Mouse (Mus musculus) stomach, embryonic 15.5 days (tissue): ENCODE measurements around the gene 2300002M23Rik. TPM values are rescaled to one million over a fixed set of nuclear protein-coding genes. Genes with fewer than 3 reads are reported as not detected.

Source experiments
- ATAC-seq: fragments of 200-750 bp; cut with Nextera tagmentation; 2 replicates; pipeline ENCODE4 v1.8.0; 2017; ENCODE audit warnings: low read depth, moderate number of reproducible peaks, moderate TSS enrichment; ENCODE audit not compliant: insufficient read depth, low FRiP score
- H3K27ac ChIP-seq: fragments of 300-500 bp; sonication (generic); 2 replicates; pipeline ENCODE4 v1.5.1; 2015; ENCODE audit warnings: mild to moderate bottlenecking, inconsistent platforms
- H3K27me3 ChIP-seq: fragments of 300-500 bp; sonication (generic); replicated peaks from 2 replicates; pipeline ENCODE4 v1.6.1; 2015; ENCODE audit warnings: inconsistent platforms
- H3K36me3 ChIP-seq: fragments of 300-500 bp; sonication (generic); 2 replicates; pipeline ENCODE4 v1.6.1; 2015; ENCODE audit warnings: inconsistent platforms
- H3K4me1 ChIP-seq: fragments of 300-500 bp; sonication (generic); 2 replicates; pipeline ENCODE4 v1.6.1; 2015; ENCODE audit warnings: inconsistent platforms
- H3K4me2 ChIP-seq: fragments of 300-500 bp; sonication (generic); 2 replicates; pipeline ENCODE4 v1.6.1; 2015; ENCODE audit warnings: mild to moderate bottlenecking, inconsistent platforms
- H3K4me3 ChIP-seq: fragments of 300-500 bp; sonication (generic); replicated peaks from 2 replicates; pipeline ENCODE4 v1.5.1; 2015; ENCODE audit warnings: inconsistent platforms
- H3K9ac ChIP-seq: fragments of 300-500 bp; sonication (generic); 2 replicates; pipeline ENCODE4 v1.6.1; 2015; ENCODE audit warnings: inconsistent platforms
- H3K9me3 ChIP-seq: fragments of 300-500 bp; sonication (generic); 2 replicates; pipeline ENCODE4 v1.6.1; 2016; ENCODE audit warnings: inconsistent platforms
- WGBS: fragments of 180-500 bp; shearing (Covaris S2); methylation state at CpG from one replicate; pipeline ENCODE4 v1.1.7; 2015; 5-methylcytosine and 5-hydroxymethylcytosine counted together
- polyA plus RNA-seq: library from polyadenylated mRNA; unstranded; fragments of >200 nt; fragmentation: Nextera tagmentation; extraction: Ambion mirVana; gene quantifications from 2 replicates; pipeline ENCODE4 v1.2.1, GENCODE M21; 2015

The 2300002M23Rik gene
- polyA plus RNA-seq, 1 experiment from 2014 or later = 36.1 TPM

DNA sequence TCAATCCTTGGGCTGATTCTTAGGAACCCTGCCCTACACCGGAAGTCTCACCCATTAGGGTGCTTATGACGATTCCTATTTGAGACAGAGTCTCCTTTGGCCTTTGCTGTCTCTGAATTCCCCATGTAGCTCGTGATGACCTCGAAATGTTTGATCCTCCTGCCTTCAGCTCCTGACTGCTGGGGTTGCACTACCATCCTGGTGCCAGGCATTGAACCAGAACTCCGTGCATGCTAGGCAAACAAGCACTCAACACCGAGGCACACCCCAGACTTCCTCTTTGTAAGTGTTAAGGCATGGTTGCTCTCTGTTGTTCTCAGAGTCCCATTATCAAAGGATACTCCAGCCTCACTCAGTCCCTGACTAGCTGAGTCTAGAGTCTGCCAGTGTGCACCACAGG, 23.2 kb upstream of the 2300002M23Rik start:
- 66% methylated on average over 6 of the region's 6 CpGs for WGBS
- H3K4me3 ChIP-seq = no peak overlapping the region

DNA sequence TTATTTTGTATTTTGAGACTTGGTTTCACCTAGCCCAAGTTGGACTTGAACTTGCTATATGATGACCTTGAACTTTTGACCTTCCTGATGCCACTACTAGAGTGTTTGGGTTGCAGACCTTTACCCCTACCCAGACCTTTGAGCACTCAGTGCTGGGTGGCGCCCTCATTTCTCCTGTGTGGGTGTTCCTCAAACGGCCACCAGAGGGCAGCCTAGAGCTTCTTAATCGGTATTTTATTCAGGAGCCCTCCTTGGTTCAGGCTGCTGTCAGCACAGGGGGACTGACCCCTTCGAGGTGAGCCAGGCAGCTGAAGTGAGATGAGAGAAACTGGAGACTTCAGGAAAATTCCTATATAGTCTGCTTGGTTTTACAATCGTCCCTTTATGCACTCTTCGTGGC, 22.6 kb upstream of the 2300002M23Rik start:
- Histone ChIP-seq H3K9me3 (no peaks in the 10 kb centered on the region), H3K36me3 (no peaks in the 10 kb centered on the region), H3K27me3 (no peaks in the 10 kb centered on the region), H3K4me1 (peaks cover 8% of the 10 kb centered on the region), H3K4me3 (no peak overlapping the region), H3K27ac (no peak overlapping the region), H3K9ac (no peak overlapping the region), H3K4me2 (no peak overlapping the region)
- 35% methylated on average over 6 of the region's 6 CpGs for WGBS
- no peak for ATAC-seq

More for the DNA sequence above, 23.2 kb upstream of the 2300002M23Rik start:
- H3K36me3 ChIP-seq = no peaks in the 10 kb centered on the region
- H3K4me2 ChIP-seq = no peak overlapping the region
- H3K9ac ChIP-seq = no peak overlapping the region
- 0 out of 2 replicates have a peak, but pooled peaks cover 3% of the 10 kb centered on the region for H3K4me1 ChIP-seq
- no peak for ATAC-seq
- H3K27me3 ChIP-seq = no peaks in the 10 kb centered on the region
- H3K9me3 ChIP-seq = no peaks in the 10 kb centered on the region
- H3K27ac ChIP-seq = no peak overlapping the region

DNA sequence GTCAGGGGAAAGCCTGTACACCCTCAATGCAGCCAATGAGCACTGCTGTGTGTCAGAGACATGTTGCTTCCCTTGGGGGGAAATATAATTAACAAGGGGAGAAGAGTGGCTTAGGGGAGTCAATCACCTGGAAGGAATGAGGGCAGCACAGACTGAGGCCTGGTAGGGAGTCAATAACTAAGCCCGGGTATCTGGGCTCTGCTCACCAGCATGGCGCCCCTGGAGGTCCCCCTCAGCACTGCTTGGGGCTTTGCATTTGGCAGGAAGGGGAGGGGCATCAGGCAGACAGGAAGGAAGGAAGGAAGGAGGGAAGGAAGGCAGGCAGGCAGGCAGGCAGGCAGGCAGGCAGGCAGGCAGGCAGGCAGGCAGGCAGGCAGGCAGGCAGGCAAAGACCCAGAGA, 19.8 kb upstream of the 2300002M23Rik start:
- peaks cover 14% of the 10 kb centered on the region for H3K4me1 ChIP-seq
- H3K4me2 ChIP-seq = no peak overlapping the region
- no peak overlapping the region for H3K9ac ChIP-seq
- ATAC-seq = no peak
- no peaks in the 10 kb centered on the region for H3K9me3 ChIP-seq
- H3K27ac ChIP-seq = no peak overlapping the region
- no peaks in the 10 kb centered on the region for H3K27me3 ChIP-seq
- H3K4me3 ChIP-seq = no peak overlapping the region
- no peaks in the 10 kb centered on the region for H3K36me3 ChIP-seq
- 80% methylated on average over 2 of the region's 2 CpGs for WGBS

DNA sequence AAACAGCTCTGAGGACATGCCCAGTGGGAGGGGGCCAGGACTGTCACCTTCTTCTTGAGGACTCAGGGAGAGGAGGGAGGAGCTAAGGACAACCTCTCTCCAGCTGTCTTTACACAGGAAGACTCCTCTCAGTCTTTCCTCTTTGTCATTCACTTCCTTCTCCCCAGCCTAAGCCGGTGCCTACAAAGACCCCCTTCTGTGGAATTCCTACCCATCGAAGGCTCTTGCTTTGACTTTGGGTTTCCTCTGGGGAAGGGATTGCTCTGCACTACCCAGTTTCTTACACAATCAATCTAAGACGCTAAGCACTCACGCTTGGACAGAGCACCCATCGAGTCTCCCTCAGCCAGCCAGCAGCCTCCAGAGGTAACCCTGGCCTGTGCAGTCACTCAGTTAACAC, 18.6 kb upstream of the 2300002M23Rik start:
- Histone ChIP-seq H3K9me3 (no peaks in the 10 kb centered on the region), H3K4me3 (no peak overlapping the region), H3K27ac (peak overlapping the region; percentile 40; the same call in 1 of the 2 replicates)

DNA sequence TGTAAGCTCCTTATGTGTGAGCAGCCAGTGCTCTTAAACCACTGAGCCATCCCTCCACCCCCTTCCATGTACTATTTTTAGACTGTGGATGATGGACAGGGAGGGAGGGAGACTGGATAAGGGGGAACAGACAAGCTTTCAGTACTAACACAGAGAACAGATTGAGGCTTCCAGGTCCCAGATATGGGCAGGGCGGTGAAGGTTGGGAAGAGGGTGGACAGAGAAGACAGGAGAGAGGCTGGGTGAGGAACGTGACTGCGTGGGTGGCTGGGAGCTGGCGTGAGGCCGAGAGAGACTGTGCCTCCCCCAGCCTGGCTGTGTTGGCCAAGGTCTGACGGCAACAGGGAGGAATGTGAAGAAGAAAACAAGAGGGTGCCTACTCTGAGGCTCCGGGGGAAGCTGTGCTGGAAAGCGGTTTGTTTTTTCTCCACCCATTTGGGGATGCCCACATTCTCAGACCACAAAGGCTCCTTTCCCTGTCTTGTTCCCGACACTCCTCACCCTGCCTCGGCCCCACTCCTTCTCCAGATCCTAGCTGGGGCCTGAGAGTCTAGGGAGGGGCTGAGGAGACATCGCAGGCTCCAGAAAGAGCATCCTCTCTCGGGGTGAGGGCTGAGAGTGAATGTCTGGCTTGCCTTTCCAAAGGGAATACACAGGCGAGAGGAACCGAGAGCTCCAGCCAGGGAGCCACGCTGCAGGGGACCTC, 17.7 kb upstream of the 2300002M23Rik start:
- WGBS = 29% methylated on average over 15 of the region's 15 CpGs
- peak; percentile 62 for ATAC-seq
- Histone ChIP-seq H3K4me2 (peak overlapping the region; percentile 39), H3K9me3 (no peaks in the 10 kb centered on the region), H3K9ac (no peak overlapping the region), H3K4me1 (peaks cover 14% of the 10 kb centered on the region), H3K36me3 (no peaks in the 10 kb centered on the region), H3K27me3 (no peaks in the 10 kb centered on the region), H3K4me3 (no peak overlapping the region), H3K27ac (peak overlapping the region; percentile 87)

More for the DNA sequence above, 18.6 kb upstream of the 2300002M23Rik start:
- Histone ChIP-seq H3K4me1 (peaks cover 14% of the 10 kb centered on the region), H3K4me2 (no peak overlapping the region), H3K36me3 (no peaks in the 10 kb centered on the region), H3K27me3 (no peaks in the 10 kb centered on the region), H3K9ac (no peak overlapping the region)
- no peak for ATAC-seq
- WGBS = 29% methylated on average over 5 of the region's 5 CpGs

DNA sequence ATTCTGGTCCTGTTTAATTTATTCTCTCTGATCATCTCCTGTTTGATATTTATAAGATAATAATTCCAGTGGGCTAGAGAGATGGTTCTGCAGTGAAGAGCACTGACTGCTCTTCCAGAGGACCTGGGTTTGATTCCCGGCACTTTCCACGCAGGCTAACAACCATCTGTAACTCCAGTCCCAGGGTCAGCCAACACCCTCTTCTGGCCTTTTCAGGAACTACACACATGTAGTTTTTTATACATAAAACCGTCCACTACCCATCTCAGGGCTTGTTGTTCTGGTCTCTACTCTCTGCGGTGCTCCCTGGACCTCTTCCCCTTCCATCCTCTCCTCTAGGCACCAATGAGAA, 17.1 kb upstream of the 2300002M23Rik start:
- H3K4me1 ChIP-seq = peaks cover 14% of the 10 kb centered on the region
- no peak overlapping the region for H3K4me3 ChIP-seq
- peak overlapping the region; percentile 39; the same call in 1 of the 2 replicates for H3K4me2 ChIP-seq
- ATAC-seq = no peak; the same call in 1 of the 2 replicates
- 93% methylated on average over 4 of the region's 4 CpGs for WGBS
- no peaks in the 10 kb centered on the region for H3K9me3 ChIP-seq
- H3K9ac ChIP-seq = no peak overlapping the region
- H3K27me3 ChIP-seq = no peaks in the 10 kb centered on the region
- peak overlapping the region; percentile 87 for H3K27ac ChIP-seq
- H3K36me3 ChIP-seq = no peaks in the 10 kb centered on the region

DNA sequence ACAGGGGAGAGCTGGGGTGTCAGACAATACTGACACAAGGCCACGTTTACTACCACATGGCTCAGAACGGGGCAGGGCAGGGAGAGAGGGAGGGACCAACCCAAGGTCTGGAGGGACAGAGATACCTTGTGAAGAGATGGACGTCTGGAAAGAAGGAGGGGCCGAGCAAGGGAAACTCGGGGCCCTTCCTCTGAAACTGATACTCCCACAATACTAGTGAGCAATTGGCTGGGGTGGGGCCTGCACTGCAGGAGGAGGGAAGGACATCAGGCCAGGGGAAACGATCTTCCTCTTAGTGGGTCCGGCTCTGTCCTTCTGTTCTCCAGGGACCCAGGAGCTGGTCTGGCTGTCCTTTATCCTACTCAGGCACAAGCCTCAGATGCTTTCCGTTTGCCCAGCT, 16.4 kb upstream of the 2300002M23Rik start:
- no peak for ATAC-seq
- Histone ChIP-seq H3K9ac (no peak overlapping the region), H3K27me3 (no peaks in the 10 kb centered on the region), H3K36me3 (no peaks in the 10 kb centered on the region), H3K9me3 (no peaks in the 10 kb centered on the region), H3K4me3 (no peak overlapping the region), H3K4me2 (no peak overlapping the region), H3K4me1 (peaks cover 14% of the 10 kb centered on the region), H3K27ac (no peak overlapping the region)
- 46% methylated on average over 8 of the region's 8 CpGs for WGBS

DNA sequence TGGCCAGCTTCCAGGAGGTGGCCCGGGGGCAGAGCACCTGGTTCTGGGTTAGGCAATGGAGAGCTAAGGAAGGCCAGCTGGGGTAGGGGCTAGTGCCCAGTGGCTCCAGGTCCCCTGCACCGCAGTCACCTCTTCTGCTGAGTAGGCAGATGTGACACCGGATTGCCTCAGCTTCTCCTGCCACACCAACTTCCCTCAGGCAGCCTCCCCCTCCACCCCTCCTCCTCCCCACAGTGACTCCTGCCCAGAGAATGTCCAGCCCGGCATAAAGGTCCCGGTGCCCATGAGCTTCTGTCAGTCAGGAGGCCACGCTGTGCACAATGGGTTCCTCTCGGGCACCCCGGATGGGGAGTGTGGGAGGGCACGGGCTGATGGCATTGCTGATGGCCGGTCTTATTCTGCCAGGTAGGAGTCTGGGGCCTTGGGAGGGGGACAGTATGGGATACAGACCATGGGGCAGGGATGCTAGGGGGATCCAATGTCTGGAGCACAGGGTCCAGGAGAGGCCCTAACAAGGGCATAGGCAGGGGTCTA, 15.3 kb upstream of the 2300002M23Rik start, which contains the start of gene Cdsn:
TSS of gene Cdsn (plus strand) at position 248 of the 534 bp plus-strand sequence.
- ATAC-seq = no peak
- Histone ChIP-seq H3K4me1 (peaks cover 14% of the 10 kb centered on the region), H3K27ac (no peak within 1 kb of the TSS), H3K9ac (no peak within 1 kb of the TSS), H3K36me3 (no peaks in the 10 kb centered on the region), H3K4me3 (no peak within 1 kb of the TSS), H3K4me2 (no peak within 1 kb of the TSS), H3K27me3 (no peaks in the 10 kb centered on the region), H3K9me3 (no peaks in the 10 kb centered on the region)
- WGBS = 73% methylated on average over 10 of the region's 10 CpGs

DNA sequence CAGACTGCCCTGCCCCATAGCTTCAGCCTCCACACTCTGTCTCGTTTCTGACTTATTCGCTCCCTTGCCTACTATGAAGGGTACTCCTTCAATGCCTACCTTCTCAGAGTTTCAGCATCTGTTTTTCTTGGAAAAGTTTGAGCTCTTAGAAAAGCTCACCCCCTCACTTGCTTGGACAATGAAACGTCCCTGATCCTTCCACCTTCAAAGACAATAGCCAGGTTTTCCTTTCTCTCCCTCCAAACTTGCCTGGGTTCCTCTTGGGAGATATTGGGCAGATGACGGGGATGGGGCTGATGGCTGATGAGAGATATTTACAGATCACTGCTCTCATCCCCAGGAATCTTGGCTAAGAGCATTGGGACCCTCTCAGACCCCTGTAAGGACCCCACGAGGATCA, 12.9 kb upstream of the 2300002M23Rik start:
- Histone ChIP-seq H3K4me3 (no peak overlapping the region), H3K9me3 (no peaks in the 10 kb centered on the region), H3K4me1 (peaks cover 9% of the 10 kb centered on the region), H3K27me3 (no peaks in the 10 kb centered on the region), H3K4me2 (no peak overlapping the region), H3K27ac (no peak overlapping the region), H3K36me3 (no peaks in the 10 kb centered on the region), H3K9ac (no peak overlapping the region)
- no peak for ATAC-seq
- WGBS = 79% methylated on average over 5 of the region's 5 CpGs

DNA sequence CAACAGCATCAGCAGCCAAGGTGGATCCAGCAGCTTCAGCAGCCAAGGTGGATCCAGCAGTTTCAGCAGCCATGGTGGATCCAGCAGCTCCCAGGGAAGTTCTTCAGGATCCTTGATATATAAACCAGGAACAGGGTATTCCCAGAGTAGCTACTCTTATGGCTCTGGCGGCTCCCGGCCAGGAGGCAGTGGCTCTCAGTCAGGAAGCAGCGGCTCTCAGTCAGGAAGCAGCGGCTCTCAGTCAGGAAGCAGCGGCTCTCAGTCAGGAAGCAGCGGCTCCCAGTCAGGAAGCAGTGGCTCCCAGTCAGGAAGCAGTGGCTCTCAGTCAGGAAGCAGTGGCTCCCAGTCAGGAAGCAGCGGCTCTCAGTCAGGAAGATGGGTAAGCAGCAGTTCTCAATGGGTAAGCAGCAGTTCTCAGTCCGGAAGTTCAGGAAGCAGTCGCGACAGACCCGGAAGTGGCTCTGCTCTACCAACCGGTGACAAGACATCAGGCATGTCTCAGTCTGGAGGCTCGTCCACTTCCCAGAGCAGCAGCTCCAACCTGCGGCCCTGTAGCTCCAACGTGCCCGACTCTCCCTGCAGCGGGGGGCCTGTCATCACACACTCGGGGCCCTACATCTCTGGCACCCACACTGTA, 12.4 kb upstream of the 2300002M23Rik start:
- no peak overlapping the region for H3K27ac ChIP-seq
- no peaks in the 10 kb centered on the region for H3K27me3 ChIP-seq
- H3K36me3 ChIP-seq = no peaks in the 10 kb centered on the region
- no peak overlapping the region for H3K9ac ChIP-seq
- 90% methylated on average over 18 of the region's 18 CpGs for WGBS
- no peak overlapping the region for H3K4me3 ChIP-seq
- ATAC-seq = no peak
- H3K4me2 ChIP-seq = no peak overlapping the region
- no peaks in the 10 kb centered on the region for H3K9me3 ChIP-seq
- H3K4me1 ChIP-seq = peaks cover 4% of the 10 kb centered on the region; the same call in 1 of the 2 replicates

DNA sequence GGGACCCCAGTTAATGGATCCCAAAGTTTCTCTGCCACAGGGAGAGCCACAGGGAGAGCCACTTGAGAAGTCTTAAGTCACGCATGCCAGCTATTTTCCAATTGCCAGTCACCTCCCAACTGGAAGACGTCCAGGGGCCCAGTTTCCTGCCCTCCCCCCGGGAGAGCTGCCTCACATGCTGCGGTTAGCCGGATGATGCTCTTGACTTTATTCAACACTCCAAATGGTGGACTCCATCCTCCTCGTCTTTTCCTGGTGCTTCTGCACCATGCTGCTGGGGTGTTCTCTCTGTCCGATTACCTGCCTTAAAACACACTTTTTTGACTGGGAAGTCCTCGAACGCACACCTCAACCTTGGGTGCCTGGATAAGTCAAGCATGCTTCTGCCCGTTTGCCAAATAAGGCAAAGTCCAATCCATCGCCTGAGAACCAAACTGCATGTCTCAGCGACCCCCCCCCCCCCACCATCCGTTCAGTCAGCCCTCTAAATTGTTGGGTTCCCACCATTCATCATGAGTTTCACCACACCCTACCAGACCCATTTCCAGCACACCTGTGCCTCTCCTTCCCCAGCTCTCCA, 11.0 kb upstream of the 2300002M23Rik start:
- no peak overlapping the region for H3K4me3 ChIP-seq
- H3K4me2 ChIP-seq = no peak overlapping the region
- H3K27ac ChIP-seq = no peak overlapping the region
- no peaks in the 10 kb centered on the region for H3K9me3 ChIP-seq
- no peak overlapping the region for H3K9ac ChIP-seq
- ATAC-seq = no peak
- H3K27me3 ChIP-seq = no peaks in the 10 kb centered on the region
- no peaks in the 10 kb centered on the region for H3K4me1 ChIP-seq
- no peaks in the 10 kb centered on the region for H3K36me3 ChIP-seq
- WGBS = 82% methylated on average over 13 of the region's 13 CpGs

DNA sequence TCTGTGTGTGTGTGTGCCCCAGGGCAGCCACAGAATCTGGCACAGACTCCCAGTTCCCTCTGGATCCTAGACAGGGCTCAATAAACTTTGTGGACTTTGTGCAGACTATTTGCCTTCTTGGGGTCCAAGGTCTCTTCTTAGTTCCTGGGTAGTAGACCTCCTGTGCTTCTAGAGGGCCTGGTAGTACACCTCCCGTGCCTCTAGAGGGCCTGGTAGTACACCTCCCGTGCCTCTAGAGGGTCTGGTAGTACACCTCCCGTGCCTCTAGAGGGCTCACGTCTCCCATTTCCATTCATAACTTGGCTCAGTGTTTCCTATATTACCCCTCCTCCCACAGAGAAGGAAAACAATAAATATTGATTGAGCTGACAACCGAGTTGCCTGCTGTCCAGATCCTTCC, 10.4 kb upstream of the 2300002M23Rik start:
- Histone ChIP-seq H3K4me3 (no peak overlapping the region), H3K4me1 (no peaks in the 10 kb centered on the region), H3K4me2 (peak overlapping the region; percentile 19; the same call in 1 of the 2 replicates), H3K9me3 (no peaks in the 10 kb centered on the region), H3K9ac (no peak overlapping the region), H3K27ac (peak overlapping the region; percentile 57; the same call in 1 of the 2 replicates), H3K36me3 (no peaks in the 10 kb centered on the region), H3K27me3 (no peaks in the 10 kb centered on the region)
- 21% methylated on average over 5 of the region's 5 CpGs for WGBS
- ATAC-seq = peak; percentile 8; the same call in 1 of the 2 replicates
